Comparison of ENCODE assay signal across 24 mouse cellular contexts in genomic region chr11:52551451-52551850, GRCm38 (mm10).
DNase-seq lines count a peak whose midpoint lies in the region; ATAC-seq lines count a peak whose summit lies in the region.
"Had no signal": no experiment of that assay in that cellular context is flagged by ENCODE, and none has a peak within 500 bp of the region (broad histone marks: within the 10 kb centered on the region; RNA-seq: fewer than 3 reads in every experiment).

No protein-coding gene starts in this region.

- DNase-seq in adrenal gland, postnatal 36 days, result peak; percentile 37 to 38
- no peak for DNase-seq in adrenal gland, postnatal 25 days
- peak; percentile 11 for DNase-seq in ovary, adult 18-20 months (ENCODE audit: low spot score)
- DNase-seq in ovary, postnatal 10 days (ENCODE audit: low spot score), result no peak
- peak; percentile 71 for DNase-seq in brain, adult 2 months (ENCODE audit: low read depth, low spot score)
- DNase-seq in layer of hippocampus, postnatal 14 days (ENCODE audit: low spot score in 2 of 2), result no peak
- DNase-seq in cerebellum, adult 18-20 months, result no peak
- DNase-seq: B cell, adult 2 months; cerebellum, adult 11-12 months; cerebellum, postnatal 25 days; gastrocnemius, postnatal 36 days; kidney, adult 2 months; kidney, postnatal 14 days; lung, postnatal 10 days; retina, postnatal 1 day; right cerebral cortex, postnatal 4 days; thymus, adult 18-20 months; thymus, postnatal 36 days had no signal

- H3K9ac ChIP-seq in intestine, embryonic 15.5 days, result no peak overlapping the region
- H3K9ac ChIP-seq: embryonic facial prominence, embryonic 13.5 days; hindbrain, embryonic 12.5 days had no signal

- WGBS in intestine, embryonic 15.5 days, result 68% methylated on average over 5 of the region's 5 CpGs

- no peak overlapping the region for H3K4me2 ChIP-seq in intestine, embryonic 15.5 days (replicated peaks)
- H3K4me2 ChIP-seq: embryonic facial prominence, embryonic 13.5 days; hindbrain, embryonic 12.5 days; midbrain, embryonic 11.5 days had no signal

- ATAC-seq in intestine, embryonic 15.5 days, result no peak
- ATAC-seq: forebrain, embryonic 16.5 days; inflammation-experienced regulatory T-cells, adult 6 months had no signal

- no peaks in the 10 kb centered on the region for H3K4me1 ChIP-seq in intestine, embryonic 15.5 days (replicated peaks)

- H3K27me3 ChIP-seq in intestine, embryonic 15.5 days (replicated peaks), result no peaks in the 10 kb centered on the region
- H3K27me3 ChIP-seq: embryonic facial prominence, embryonic 13.5 days; hindbrain, embryonic 12.5 days had no signal

- H3K36me3 ChIP-seq in intestine, embryonic 15.5 days, result no peaks in the 10 kb centered on the region
- H3K36me3 ChIP-seq: embryonic facial prominence, embryonic 13.5 days; hindbrain, embryonic 12.5 days had no signal

- no peak overlapping the region for H3K4me3 ChIP-seq in intestine, embryonic 15.5 days (replicated peaks)
- H3K4me3 ChIP-seq: embryonic facial prominence, embryonic 13.5 days; hindbrain, embryonic 12.5 days had no signal

- no peak overlapping the region for H3K27ac ChIP-seq in intestine, embryonic 15.5 days
- H3K27ac ChIP-seq: embryonic facial prominence, embryonic 13.5 days; hindbrain, embryonic 12.5 days had no signal

- no peaks in the 10 kb centered on the region for H3K9me3 ChIP-seq in intestine, embryonic 15.5 days
- H3K9me3 ChIP-seq: embryonic facial prominence, embryonic 13.5 days; hindbrain, embryonic 12.5 days had no signal

Comparison
In these comparisons a context has a peak if more than half of its experiments do, and no peak if none do; other contexts are left out.
1. DNase-seq: peak in adrenal gland, postnatal 36 days (2 of 2), ovary, adult 18-20 months (single experiment) and brain, adult 2 months (single experiment); none in adrenal gland, postnatal 25 days (single experiment), ovary, postnatal 10 days (single experiment), layer of hippocampus, postnatal 14 days (0 of 2) and cerebellum, adult 18-20 months (0 of 2).